8 mouse cellular contexts compared by ENCODE assay signal in the genomic region with DNA sequence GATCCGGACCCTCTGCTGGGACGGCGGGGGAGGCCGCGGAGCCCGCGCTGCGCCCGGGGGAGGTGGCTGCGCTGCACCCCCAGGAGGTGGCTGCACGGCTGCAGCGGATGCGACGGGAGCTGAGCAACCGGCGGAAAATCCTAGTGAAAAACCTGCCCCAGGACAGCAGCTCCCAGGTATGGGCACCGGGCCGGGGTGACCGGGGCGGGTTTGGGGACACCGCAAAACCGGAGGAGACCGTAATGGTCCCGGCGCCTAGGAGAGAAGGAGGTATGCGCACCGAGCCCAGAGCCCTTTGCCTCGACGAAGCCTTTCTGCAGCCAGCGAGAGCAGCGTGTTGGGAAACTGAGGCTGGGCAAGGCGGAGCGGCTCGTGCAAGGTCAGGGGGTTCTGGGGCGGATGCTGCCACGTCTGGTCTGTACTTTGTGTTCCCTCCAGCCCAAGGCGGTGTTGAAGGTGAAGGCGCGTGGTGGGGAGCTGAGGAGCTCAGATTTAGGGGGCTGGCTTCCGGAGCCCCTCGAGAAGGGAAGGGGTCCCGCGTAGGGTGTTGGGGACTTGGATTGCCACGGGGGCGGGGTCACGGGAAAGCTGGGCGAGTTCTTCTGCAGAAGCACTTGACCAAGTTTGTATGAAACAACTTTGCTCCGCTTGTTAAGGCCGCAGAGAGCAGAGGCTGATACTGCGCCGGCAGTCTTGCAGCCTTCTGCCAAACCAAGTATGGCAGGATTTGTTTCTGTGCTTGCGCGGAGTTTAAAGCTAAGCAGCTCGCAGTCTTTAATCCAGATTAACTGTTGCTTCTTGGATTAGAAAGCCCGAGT. TPM values are rescaled to one million over a fixed set of nuclear protein-coding genes. Genes with fewer than 3 reads are reported as not detected.
DNase-seq lines count a peak whose midpoint lies in the region; ATAC-seq and TF ChIP-seq lines count a peak whose summit lies in the region.
"Had no signal": no experiment of that assay in that cellular context is flagged by ENCODE, and none has a peak within 500 bp of the region (broad histone marks: within the 10 kb centered on the region; RNA-seq: fewer than 3 reads in every experiment).

No protein-coding gene starts in this region.

- WGBS in intestine, embryonic 15.5 days: 1% methylated on average over 55 of the region's 55 CpGs
- 1% methylated on average over 54 of the region's 55 CpGs for WGBS in midbrain, postnatal 0 days

- 0 out of 2 replicates have a peak overlapping the region, but pooled peaks have one; percentile 51 for H3K27ac ChIP-seq in intestine, embryonic 15.5 days
- 0 out of 2 replicates have a peak overlapping the region, but pooled peaks have one; percentile 47 for H3K27ac ChIP-seq in midbrain, postnatal 0 days (ENCODE audit: low read depth, low read length)

- peak; percentile 35 for ATAC-seq in granulocyte monocyte progenitor cell, adult 5-6 weeks (replicated peaks; ENCODE audit: poor library complexity, severe bottlenecking)
- ATAC-seq in intestine, embryonic 15.5 days: peak; percentile 86
- ATAC-seq in midbrain, postnatal 0 days (ENCODE audit: low FRiP score): peak; percentile 66

- no peak for TF ChIP-seq CTCF in midbrain, postnatal 0 days (IDR thresholded peaks at IDR 0.05)

- peak overlapping the region; percentile 62 for H3K9ac ChIP-seq in intestine, embryonic 15.5 days
- H3K9ac ChIP-seq in midbrain, postnatal 0 days (replicated peaks; ENCODE audit: low read length, poor library complexity, severe bottlenecking): peak overlapping the region; percentile 73

- 0 out of 2 replicates have a peak, but pooled peaks cover 8% of the 10 kb centered on the region for H3K4me1 ChIP-seq in intestine, embryonic 15.5 days (replicated peaks)
- H3K4me1 ChIP-seq in midbrain, postnatal 0 days (ENCODE audit: insufficient read depth, low read length): no peaks in the 10 kb centered on the region; the same call in 1 of the 2 replicates

- no peaks in the 10 kb centered on the region for H3K27me3 ChIP-seq in intestine, embryonic 15.5 days (replicated peaks)
- H3K27me3 ChIP-seq in midbrain, postnatal 0 days (ENCODE audit: insufficient read depth, low read length): no peaks in the 10 kb centered on the region

- no peaks in the 10 kb centered on the region for H3K9me3 ChIP-seq in intestine, embryonic 15.5 days
- H3K9me3 ChIP-seq in midbrain, postnatal 0 days (ENCODE audit: low read length): no peaks in the 10 kb centered on the region

- H3K4me2 ChIP-seq in intestine, embryonic 15.5 days (replicated peaks): peak overlapping the region; percentile 96
- H3K4me2 ChIP-seq in midbrain, postnatal 0 days (ENCODE audit: low read depth, low read length, poor library complexity, severe bottlenecking): peak overlapping the region; percentile 97

- DNase-seq in adrenal gland, postnatal 14 days: peak; percentile 47
- DNase-seq in embryo, embryonic 10 days (ENCODE audit: low spot score): peak; percentile 63
- DNase-seq in liver: peak; percentile 10
- peak; percentile 36 for DNase-seq in midbrain, postnatal 0 days (ENCODE audit: low spot score)
- DNase-seq in testis, postnatal 14 days (ENCODE audit: low spot score): peak; percentile 44

- no peaks in the 10 kb centered on the region for H3K36me3 ChIP-seq in intestine, embryonic 15.5 days
- no peaks in the 10 kb centered on the region for H3K36me3 ChIP-seq in midbrain, postnatal 0 days (ENCODE audit: insufficient read depth, low read length)

- H3K4me3 ChIP-seq in intestine, embryonic 15.5 days (replicated peaks): peak overlapping the region; percentile 80
- H3K4me3 ChIP-seq in midbrain, postnatal 0 days (ENCODE audit: low read depth, low read length): peak overlapping the region; percentile 82

RNA-seq across cellular contexts. Expression of a gene that starts 0.6 kb away (rescaled TPM):
- 3.5 and 3.9 TPM in 2 replicates for total RNA-seq in adrenal gland, postnatal 14 days (2021)
- not detected in 2 replicates for total RNA-seq in granulocyte monocyte progenitor cell, adult 5-6 weeks (2014; fragmentation: Nextera tagmentation)
- 0.10 TPM in 1 of 2 replicates, not detected in the other for total RNA-seq in granulocyte monocyte progenitor cell, adult 5-6 weeks (2017)
- polyA plus RNA-seq in intestine, embryonic 15.5 days (2015; fragmentation: Nextera tagmentation; extraction: Ambion mirVana): 6.0 and 6.6 TPM in 2 replicates
- total RNA-seq in midbrain, postnatal 0 days (2014; rRNA removed): 19.7 and 20.2 TPM in 2 replicates
- polyA plus RNA-seq in midbrain, postnatal 0 days (2015; fragmentation: Nextera tagmentation; extraction: Ambion mirVana): 4.8 and 5.5 TPM in 2 replicates

RNA-seq across cellular contexts. Expression of a gene that starts 48.9 kb away (rescaled TPM):
- not detected in 2 replicates for total RNA-seq in adrenal gland, postnatal 14 days (2021)
- not detected in 2 replicates for total RNA-seq in granulocyte monocyte progenitor cell, adult 5-6 weeks (2014; fragmentation: Nextera tagmentation)
- not detected in 2 replicates for total RNA-seq in granulocyte monocyte progenitor cell, adult 5-6 weeks (2017)
- polyA plus RNA-seq in intestine, embryonic 15.5 days (2015; fragmentation: Nextera tagmentation; extraction: Ambion mirVana): not detected in 2 replicates
- total RNA-seq in midbrain, postnatal 0 days (2014; rRNA removed): not detected in 2 replicates
- not detected in 2 replicates for polyA plus RNA-seq in midbrain, postnatal 0 days (2015; fragmentation: Nextera tagmentation; extraction: Ambion mirVana)
- total RNA-seq: gastrocnemius, postnatal 36 days had no signal

Comparison
In these comparisons a context has a peak if more than half of its experiments do, and no peak if none do; other contexts are left out.
1. Peak in every context shown above with its lines: DNase-seq, ATAC-seq, H3K4me3 ChIP-seq and H3K27ac ChIP-seq.
2. DNase-seq: peak in every context shown above with its lines; median percentile 63 in embryo, embryonic 10 days; 47 in adrenal gland, postnatal 14 days; 44 in testis, postnatal 14 days; 36 in midbrain, postnatal 0 days; 10 in liver.
3. ATAC-seq: peak in every context shown above with its lines; median percentile 86 in intestine, embryonic 15.5 days; 66 in midbrain, postnatal 0 days; 35 in granulocyte monocyte progenitor cell, adult 5-6 weeks.